Mouse (Mus musculus): ENCODE measurements around the gene Phc2. TPM values are rescaled to one million over a fixed set of nuclear protein-coding genes. Genes with fewer than 3 reads are reported as not detected.

The Phc2 gene
- polyA plus RNA-seq, 1 experiment from 2014 or later, result 14.6 TPM

- Histone ChIP-seq H3K4me1 (ENCODE audit: insufficient read depth) (no peaks in the 10 kb centered on the region), H3K4me3 (ENCODE audit: low read depth, low read length) (no peak overlapping the region), H3K27me3 (ENCODE audit: insufficient read depth, low read length) (no peaks in the 10 kb centered on the region), H3K9ac (replicated peaks) (no peak overlapping the region), H3K4me2 (ENCODE audit: low read depth, low read length) (no peak overlapping the region), H3K36me3 (replicated peaks; ENCODE audit: insufficient read depth, low read length) (no peaks in the 10 kb centered on the region), H3K27ac (ENCODE audit: low read depth) (no peak overlapping the region), H3K9me3 (ENCODE audit: low read length) (no peaks in the 10 kb centered on the region)
- DNase-seq, result no peak
- TF ChIP-seq CTCF (IDR thresholded peaks at IDR 0.05; ENCODE audit: low read depth) (no peak), EP300 (IDR thresholded peaks at IDR 0.05; ENCODE audit: low read depth) (no peak)
- WGBS (ENCODE audit: insufficient replicate concordance), result 81% methylated on average over 15 of the region's 15 CpGs
- ATAC-seq, result no peak
These were observed 50.7 kb downstream of the Phc2 start for GRCm38 (mm10) chr4:128705138-128705720.

GRCm38 (mm10) chr4:128706626-128707025 is 52.1 kb downstream of the Phc2 start:
- TF ChIP-seq CTCF (IDR thresholded peaks at IDR 0.05; ENCODE audit: low read depth) (peak; percentile 66), EP300 (IDR thresholded peaks at IDR 0.05; ENCODE audit: low read depth) (no peak)
- H3K4me3 ChIP-seq (ENCODE audit: low read depth, low read length), result no peak overlapping the region
- no peaks in the 10 kb centered on the region for H3K36me3 ChIP-seq (replicated peaks; ENCODE audit: insufficient read depth, low read length)
- H3K4me1 ChIP-seq (ENCODE audit: insufficient read depth), result peaks cover 2% of the 10 kb centered on the region
- H3K9me3 ChIP-seq (ENCODE audit: low read length), result no peaks in the 10 kb centered on the region
- no peak overlapping the region for H3K27ac ChIP-seq (ENCODE audit: low read depth)
- DNase-seq (peak; percentile 42), ATAC-seq (peak; percentile 15; the same call in 1 of the 2 replicates)
- H3K27me3 ChIP-seq (ENCODE audit: insufficient read depth, low read length), result no peaks in the 10 kb centered on the region
- no peak overlapping the region for H3K9ac ChIP-seq (replicated peaks)
- H3K4me2 ChIP-seq (ENCODE audit: low read depth, low read length), result no peak overlapping the region
- 6% methylated on average over 9 of the region's 9 CpGs for WGBS (ENCODE audit: insufficient replicate concordance)

GRCm38 (mm10) chr4:128707384-128707783 is 52.9 kb downstream of the Phc2 start:
- Histone ChIP-seq H3K36me3 (replicated peaks; ENCODE audit: insufficient read depth, low read length) (no peaks in the 10 kb centered on the region), H3K4me3 (ENCODE audit: low read depth, low read length) (no peak overlapping the region), H3K4me2 (ENCODE audit: low read depth, low read length) (no peak overlapping the region), H3K4me1 (ENCODE audit: insufficient read depth) (peaks cover 9% of the 10 kb centered on the region), H3K27me3 (ENCODE audit: insufficient read depth, low read length) (no peaks in the 10 kb centered on the region), H3K9ac (replicated peaks) (no peak overlapping the region), H3K9me3 (ENCODE audit: low read length) (no peaks in the 10 kb centered on the region), H3K27ac (ENCODE audit: low read depth) (no peak overlapping the region)
- WGBS (ENCODE audit: insufficient replicate concordance), result 59% methylated on average over 4 of the region's 4 CpGs
- no peak for TF ChIP-seq EP300 (IDR thresholded peaks at IDR 0.05; ENCODE audit: low read depth)
- peak; percentile 22; the same call in 1 of the 2 replicates for TF ChIP-seq CTCF (IDR thresholded peaks at IDR 0.05; ENCODE audit: low read depth)
- ATAC-seq, result no peak
- DNase-seq, result no peak

- ATAC-seq, result peak; percentile 80
- H3K4me2 ChIP-seq (ENCODE audit: low read depth, low read length), result no peak overlapping the region
- H3K9me3 ChIP-seq (ENCODE audit: low read length), result no peaks in the 10 kb centered on the region
- H3K27ac ChIP-seq (ENCODE audit: low read depth), result no peak overlapping the region
- H3K9ac ChIP-seq (replicated peaks), result no peak overlapping the region
- H3K27me3 ChIP-seq (ENCODE audit: insufficient read depth, low read length), result no peaks in the 10 kb centered on the region
- TF ChIP-seq EP300 (IDR thresholded peaks at IDR 0.05; ENCODE audit: low read depth), result no peak; the same call in 1 of the 2 replicates
- peak; percentile 22; the same call in 1 of the 2 replicates for TF ChIP-seq CTCF (IDR thresholded peaks at IDR 0.05; ENCODE audit: low read depth)
- peak; percentile 60 for DNase-seq
- 53% methylated on average over 15 of the region's 15 CpGs for WGBS (ENCODE audit: insufficient replicate concordance)
- no peaks in the 10 kb centered on the region for H3K36me3 ChIP-seq (replicated peaks; ENCODE audit: insufficient read depth, low read length)
- H3K4me3 ChIP-seq (ENCODE audit: low read depth, low read length), result no peak overlapping the region
- peaks cover 9% of the 10 kb centered on the region for H3K4me1 ChIP-seq (ENCODE audit: insufficient read depth)
These were observed 54.7 kb downstream of the Phc2 start for GRCm38 (mm10) chr4:128709061-128709780.

- TF ChIP-seq CTCF (IDR thresholded peaks at IDR 0.05; ENCODE audit: low read depth), result no peak
- TF ChIP-seq EP300 (IDR thresholded peaks at IDR 0.05; ENCODE audit: low read depth), result no peak
- Histone ChIP-seq H3K4me2 (ENCODE audit: low read depth, low read length) (no peak overlapping the region), H3K9ac (replicated peaks) (no peak overlapping the region), H3K27me3 (ENCODE audit: insufficient read depth, low read length) (no peaks in the 10 kb centered on the region), H3K27ac (ENCODE audit: low read depth) (no peak overlapping the region), H3K36me3 (replicated peaks; ENCODE audit: insufficient read depth, low read length) (no peaks in the 10 kb centered on the region), H3K4me3 (ENCODE audit: low read depth, low read length) (no peak overlapping the region), H3K4me1 (ENCODE audit: insufficient read depth) (peaks cover 9% of the 10 kb centered on the region), H3K9me3 (ENCODE audit: low read length) (no peaks in the 10 kb centered on the region)
- WGBS (ENCODE audit: insufficient replicate concordance), result 80% methylated on average over 12 of the region's 12 CpGs
- DNase-seq (no peak), ATAC-seq (no peak)
These were observed 55.3 kb downstream of the Phc2 start for GRCm38 (mm10) chr4:128709781-128710166.

GRCm38 (mm10) chr4:128710286-128710685 is 55.8 kb downstream of the Phc2 start:
- H3K36me3 ChIP-seq (replicated peaks; ENCODE audit: insufficient read depth, low read length), result no peaks in the 10 kb centered on the region
- H3K4me1 ChIP-seq (ENCODE audit: insufficient read depth), result peaks cover 9% of the 10 kb centered on the region
- WGBS (ENCODE audit: insufficient replicate concordance), result 92% methylated on average over 6 of the region's 6 CpGs
- H3K27ac ChIP-seq (ENCODE audit: low read depth), result no peak overlapping the region
- no peaks in the 10 kb centered on the region for H3K27me3 ChIP-seq (ENCODE audit: insufficient read depth, low read length)
- H3K9me3 ChIP-seq (ENCODE audit: low read length), result no peaks in the 10 kb centered on the region
- TF ChIP-seq CTCF (IDR thresholded peaks at IDR 0.05; ENCODE audit: low read depth), result no peak
- no peak for TF ChIP-seq EP300 (IDR thresholded peaks at IDR 0.05; ENCODE audit: low read depth)
- no peak overlapping the region for H3K4me3 ChIP-seq (ENCODE audit: low read depth, low read length)
- ATAC-seq (no peak), DNase-seq (no peak)
- H3K9ac ChIP-seq (replicated peaks), result no peak overlapping the region
- H3K4me2 ChIP-seq (ENCODE audit: low read depth, low read length), result no peak overlapping the region
